Mouse (Mus musculus) stomach, embryonic 16.5 days (tissue): ENCODE results near the gene Tnni1. TPM values are rescaled to one million over a fixed set of nuclear protein-coding genes. Genes with fewer than 3 reads are reported as not detected.
A peak's percentile ranks its signal among the peaks of the same experiment; 100 is the strongest.

Experiments used
- ATAC-seq: fragments of 200-750 bp; cut with Nextera tagmentation; 2 replicates; pipeline ENCODE4 v1.8.0; 2017; ENCODE audit warnings: moderate number of reproducible peaks, moderate TSS enrichment; ENCODE audit not compliant: insufficient read depth, low FRiP score
- H3K27ac ChIP-seq: fragments of 300-500 bp; sonication (generic); 2 replicates; pipeline ENCODE4 v1.5.1; 2014; ENCODE audit warnings: low read length
- H3K27me3 ChIP-seq: fragments of 300-500 bp; sonication (generic); 2 replicates; pipeline ENCODE4 v1.6.1; 2014; ENCODE audit warnings: low read length, control low read depth, mixed read lengths; ENCODE audit not compliant: control insufficient read depth, insufficient read depth
- H3K36me3 ChIP-seq: fragments of 300-500 bp; sonication (generic); 2 replicates; pipeline ENCODE4 v1.6.1; 2014; ENCODE audit warnings: low read length; ENCODE audit not compliant: control insufficient read depth, insufficient read depth
- H3K4me1 ChIP-seq: fragments of 300-500 bp; sonication (generic); 2 replicates; pipeline ENCODE4 v1.6.1; 2014; ENCODE audit warnings: low read length, control low read depth, mixed read lengths; ENCODE audit not compliant: control insufficient read depth, insufficient read depth
- H3K4me2 ChIP-seq: fragments of 300-500 bp; sonication (generic); 2 replicates; pipeline ENCODE4 v1.6.1; 2014; ENCODE audit warnings: low read depth, low read length, mixed read lengths
- H3K4me3 ChIP-seq: fragments of 300-500 bp; sonication (generic); replicated peaks from 2 replicates; pipeline ENCODE4 v1.5.1; 2014; ENCODE audit warnings: mild to moderate bottlenecking, low read length
- H3K9ac ChIP-seq: fragments of 300-500 bp; sonication (generic); 2 replicates; pipeline ENCODE4 v1.6.1; 2014; ENCODE audit warnings: low read length
- H3K9me3 ChIP-seq: fragments of 300-500 bp; sonication (generic); replicated peaks from 2 replicates; pipeline ENCODE4 v1.6.1; 2016; ENCODE audit warnings: low read length, control low read depth; ENCODE audit not compliant: control insufficient read depth
- WGBS: fragments of 180-500 bp; shearing (Covaris S2); extraction: QIAGEN DNeasy Blood & Tissue Kit; methylation state at CpG from one replicate; pipeline ENCODE4 v1.1.7; 2014; 5-methylcytosine and 5-hydroxymethylcytosine counted together
- polyA plus RNA-seq: library from polyadenylated mRNA; unstranded; fragments of >200 nt; fragmentation: Nextera tagmentation; extraction: Ambion mirVana; gene quantifications from 2 replicates; pipeline ENCODE4 v1.2.1, GENCODE M21; 2015

Tnni1 gene
- polyA plus RNA-seq, 1 experiment from 2014 or later = 84.9 TPM

DNA sequence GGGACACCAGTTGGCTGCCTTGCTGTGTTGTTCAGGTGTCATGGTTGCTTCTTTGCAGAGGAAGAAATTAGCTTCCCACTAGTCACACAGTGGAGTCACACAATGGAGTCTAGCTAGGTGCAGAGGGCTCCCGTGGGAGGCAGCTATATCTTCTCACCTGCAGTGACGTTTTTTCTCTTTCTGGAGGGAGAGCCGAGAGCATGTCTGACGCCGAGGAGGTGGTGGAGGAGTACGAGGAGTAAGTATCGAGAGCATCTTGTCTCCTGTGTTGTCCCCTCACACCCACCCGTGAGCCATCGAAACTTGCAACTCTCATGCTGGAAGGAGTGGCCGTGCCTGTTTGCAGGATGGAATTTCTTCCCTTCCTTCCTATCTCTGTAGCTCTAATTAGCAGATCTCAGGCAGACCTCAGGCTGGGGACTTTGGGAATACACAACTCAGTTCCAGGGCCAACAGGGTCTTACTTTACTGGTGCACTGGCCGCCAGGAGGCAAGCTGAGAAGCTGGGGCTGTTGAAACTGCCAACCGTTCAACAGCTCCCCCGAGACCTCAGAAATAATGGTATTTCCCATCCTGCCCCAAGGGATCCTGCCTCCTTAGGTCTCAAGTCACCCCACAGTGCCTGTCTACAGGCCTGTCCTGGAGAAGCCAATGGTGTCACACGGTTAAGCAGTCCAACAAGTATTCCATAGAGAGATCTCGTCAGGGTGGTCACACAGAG, 61.6 kb downstream of the Tnni1 start:
- Histone ChIP-seq H3K4me3 (no peak overlapping the region), H3K4me1 (peaks cover 5% of the 10 kb centered on the region; the same call in 1 of the 2 replicates), H3K9ac (no peak overlapping the region), H3K4me2 (no peak overlapping the region), H3K9me3 (no peaks in the 10 kb centered on the region), H3K27ac (no peak overlapping the region), H3K36me3 (no peaks in the 10 kb centered on the region), H3K27me3 (no peaks in the 10 kb centered on the region)
- ATAC-seq = no peak
- WGBS = 65% methylated on average over 15 of the region's 15 CpGs

DNA sequence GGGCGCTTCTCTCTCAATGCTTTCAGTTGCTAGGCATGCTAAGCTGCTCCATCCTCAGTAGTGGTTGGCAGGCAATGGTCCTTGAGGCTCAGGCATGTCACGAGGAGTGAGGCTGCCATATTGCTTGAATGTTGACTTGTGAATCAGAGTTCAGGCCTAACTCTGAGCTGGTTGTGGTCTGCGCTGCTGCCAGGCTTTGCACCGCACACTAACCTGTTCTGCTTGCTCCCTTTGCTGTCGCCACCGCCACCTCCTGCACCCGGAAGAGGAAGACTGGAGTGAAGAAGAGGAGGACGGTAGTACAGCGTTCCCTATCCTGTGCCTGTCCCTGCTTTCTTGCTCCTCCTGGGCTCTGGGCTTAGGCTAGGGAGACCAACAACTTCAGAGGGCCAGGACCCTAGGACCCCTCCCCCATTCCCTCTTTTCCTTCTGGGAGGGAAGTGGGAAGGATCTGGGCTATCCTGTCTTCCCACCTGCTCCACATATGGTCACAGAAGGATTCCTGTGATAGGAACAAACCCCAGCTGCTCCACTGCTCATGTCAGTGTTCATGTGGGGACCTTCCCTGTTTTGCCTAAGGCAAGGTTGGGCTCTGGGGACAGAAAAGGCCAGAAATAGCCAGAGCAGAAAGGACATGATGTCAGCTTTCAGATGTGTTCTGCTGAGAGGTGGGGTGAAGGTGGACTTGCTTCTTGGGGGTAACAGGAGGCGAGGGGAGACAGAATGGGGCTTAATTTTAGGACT, 64.5 kb downstream of the Tnni1 start:
- Histone ChIP-seq H3K4me1 (no peaks in the 10 kb centered on the region), H3K9ac (no peak overlapping the region), H3K27me3 (no peaks in the 10 kb centered on the region), H3K4me3 (no peak overlapping the region), H3K9me3 (no peaks in the 10 kb centered on the region), H3K4me2 (no peak overlapping the region), H3K27ac (no peak overlapping the region), H3K36me3 (no peaks in the 10 kb centered on the region)
- ATAC-seq = no peak
- WGBS = 89% methylated on average over 10 of the region's 10 CpGs

DNA sequence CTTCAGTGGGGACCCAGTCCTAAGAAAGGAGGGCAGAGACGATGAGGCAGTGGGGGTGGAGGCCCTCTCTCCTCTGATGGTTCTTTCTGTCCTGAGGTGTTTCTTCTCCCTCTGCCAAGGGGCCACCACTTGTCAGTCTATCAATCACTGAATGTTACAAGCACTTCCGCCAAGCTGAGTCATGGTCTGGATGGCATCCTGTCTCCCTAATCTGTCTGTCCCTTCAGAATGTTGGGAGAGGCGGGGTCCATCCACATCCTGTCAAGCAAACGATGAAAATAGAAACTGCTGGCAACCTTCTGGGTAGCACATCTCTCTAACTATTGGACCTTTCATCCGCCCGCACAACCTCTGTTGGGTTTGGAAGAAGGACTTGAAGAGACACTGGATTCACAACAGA, 65.2 kb downstream of the Tnni1 start:
- no peaks in the 10 kb centered on the region for H3K4me1 ChIP-seq
- 63% methylated on average over 6 of the region's 6 CpGs for WGBS
- H3K9me3 ChIP-seq = no peaks in the 10 kb centered on the region
- no peak for ATAC-seq
- H3K27ac ChIP-seq = no peak overlapping the region
- no peak overlapping the region for H3K4me3 ChIP-seq
- no peak overlapping the region for H3K9ac ChIP-seq
- no peak overlapping the region for H3K4me2 ChIP-seq
- no peaks in the 10 kb centered on the region for H3K36me3 ChIP-seq
- H3K27me3 ChIP-seq = no peaks in the 10 kb centered on the region

DNA sequence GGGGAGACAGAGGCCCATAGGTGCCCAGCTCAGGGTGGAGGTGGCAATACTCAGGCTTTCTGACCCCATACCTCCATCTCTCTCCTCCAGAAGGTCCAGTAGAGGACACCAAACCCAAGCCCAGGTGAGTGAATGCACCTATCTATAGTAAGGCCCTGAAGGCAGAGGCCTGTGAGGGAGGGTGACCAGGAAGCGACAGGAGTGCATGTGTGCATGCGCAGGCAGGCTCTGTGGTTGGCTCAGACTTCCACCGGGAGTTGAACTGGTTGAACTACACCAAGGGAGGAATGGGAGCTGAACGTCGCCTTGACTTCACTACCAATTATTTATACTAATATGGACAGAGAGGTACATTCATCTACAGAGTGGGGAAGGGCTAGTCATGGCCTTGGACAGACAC, 67.4 kb downstream of the Tnni1 start:
- 78% methylated on average over 5 of the region's 5 CpGs for WGBS
- Histone ChIP-seq H3K4me3 (no peak overlapping the region), H3K9me3 (no peaks in the 10 kb centered on the region), H3K4me1 (0 out of 2 replicates have a peak, but pooled peaks cover 3% of the 10 kb centered on the region), H3K27ac (no peak overlapping the region), H3K4me2 (no peak overlapping the region), H3K36me3 (no peaks in the 10 kb centered on the region), H3K9ac (no peak overlapping the region), H3K27me3 (no peaks in the 10 kb centered on the region)
- no peak for ATAC-seq

DNA sequence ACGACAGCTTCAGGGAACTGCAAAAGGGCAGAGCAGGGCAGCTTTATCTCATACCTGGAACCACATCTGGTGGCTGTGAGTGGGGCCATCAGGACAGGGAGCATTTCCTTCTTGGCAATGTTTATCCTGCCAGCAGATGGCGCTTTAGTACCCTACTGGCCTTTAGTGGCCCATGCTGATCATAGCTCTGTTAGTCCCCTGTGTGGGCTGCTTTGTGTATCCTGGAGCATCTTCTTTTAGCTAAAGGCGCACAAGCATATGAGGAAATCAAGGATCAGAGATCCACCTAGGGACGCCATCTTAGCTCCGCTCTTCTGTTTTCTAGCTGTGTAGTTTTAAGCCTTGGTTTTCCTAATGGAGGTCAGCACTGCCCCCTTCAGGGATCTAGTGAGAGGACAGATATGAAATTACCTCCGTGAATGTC, 67.9 kb downstream of the Tnni1 start:
- Histone ChIP-seq H3K4me2 (no peak overlapping the region), H3K9ac (no peak overlapping the region), H3K36me3 (no peaks in the 10 kb centered on the region), H3K27ac (no peak overlapping the region), H3K4me1 (0 out of 2 replicates have a peak, but pooled peaks cover 7% of the 10 kb centered on the region), H3K9me3 (no peaks in the 10 kb centered on the region), H3K27me3 (no peaks in the 10 kb centered on the region), H3K4me3 (no peak overlapping the region)
- 29% methylated on average over 6 of the region's 6 CpGs for WGBS
- no peak for ATAC-seq

DNA sequence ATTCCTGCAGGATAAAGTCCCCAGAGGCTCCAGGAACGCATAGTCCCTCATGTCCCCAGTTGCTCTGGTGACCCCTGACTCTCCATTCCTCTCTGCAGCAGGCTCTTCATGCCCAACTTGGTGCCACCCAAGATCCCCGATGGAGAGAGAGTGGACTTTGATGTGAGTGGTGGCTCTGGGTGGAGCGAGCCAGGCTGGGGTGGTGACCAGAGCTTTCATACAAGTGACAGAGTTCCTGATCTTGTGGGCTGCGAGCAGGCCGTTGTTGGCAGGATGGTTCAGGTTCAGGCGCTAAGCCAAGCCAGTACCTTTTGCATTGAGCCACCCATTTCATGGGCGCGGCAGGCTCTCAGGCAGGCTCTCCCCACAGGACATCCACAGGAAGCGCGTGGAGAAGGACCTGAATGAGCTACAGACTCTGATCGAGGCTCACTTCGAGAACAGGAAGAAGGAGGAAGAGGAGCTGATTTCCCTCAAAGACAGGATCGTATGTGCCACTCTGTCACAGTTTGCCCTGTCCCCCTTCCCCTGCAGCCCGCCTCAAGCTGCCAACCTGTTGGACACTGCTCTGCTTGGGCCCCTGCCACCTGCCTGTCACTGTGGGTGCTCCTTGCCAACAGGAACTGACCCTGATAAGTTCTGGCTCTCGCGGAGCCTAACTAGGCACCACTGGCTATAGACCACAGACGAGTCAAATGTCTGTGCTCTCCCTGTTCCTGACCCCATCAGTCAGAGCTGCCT, 68.5 kb downstream of the Tnni1 start:
- Histone ChIP-seq H3K4me2 (no peak overlapping the region), H3K27me3 (no peaks in the 10 kb centered on the region), H3K27ac (no peak overlapping the region), H3K9ac (no peak overlapping the region), H3K4me1 (0 out of 2 replicates have a peak, but pooled peaks cover 8% of the 10 kb centered on the region), H3K9me3 (no peaks in the 10 kb centered on the region), H3K36me3 (no peaks in the 10 kb centered on the region), H3K4me3 (no peak overlapping the region)
- ATAC-seq = no peak
- WGBS = 77% methylated on average over 17 of the region's 17 CpGs

DNA sequence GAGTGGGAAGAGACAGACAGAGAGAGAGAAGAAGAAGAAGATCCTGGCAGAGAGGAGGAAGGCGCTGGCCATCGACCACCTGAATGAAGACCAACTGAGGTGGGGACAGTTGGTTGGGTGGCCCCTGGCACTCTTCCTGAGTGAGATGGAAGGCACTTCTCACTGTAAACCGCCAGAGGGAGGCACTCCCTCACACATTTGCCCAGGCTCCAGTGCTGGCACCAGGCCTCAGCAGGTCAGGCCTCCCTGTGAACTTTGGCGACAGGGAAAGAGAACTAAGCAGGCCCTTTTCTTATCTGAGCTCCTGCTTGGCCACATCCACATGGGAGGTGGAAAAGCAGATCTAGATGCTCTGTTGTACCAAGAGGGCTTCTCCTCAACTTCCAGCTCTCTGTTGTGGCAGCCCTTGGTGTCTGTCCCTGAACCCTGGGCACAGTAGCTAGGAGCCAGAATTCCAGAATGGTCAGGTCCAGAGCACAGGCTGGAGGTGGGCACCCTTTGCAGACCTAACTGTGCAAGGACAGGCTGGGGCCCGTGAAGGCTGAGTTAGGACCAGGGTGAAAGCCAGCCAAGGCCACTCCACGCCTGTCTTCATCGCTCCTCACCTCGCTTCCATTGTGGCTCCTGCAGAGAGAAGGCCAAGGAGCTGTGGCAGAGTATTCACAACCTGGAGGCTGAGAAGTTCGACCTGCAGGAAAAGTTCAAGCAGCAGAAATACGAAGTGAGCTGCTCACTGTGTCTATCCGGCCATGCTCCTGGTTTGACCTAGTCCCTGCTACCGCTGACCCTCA, 71.7 kb downstream of the Tnni1 start:
- H3K4me2 ChIP-seq = no peak overlapping the region
- ATAC-seq = peak; percentile 14; the same call in 1 of the 2 replicates
- no peaks in the 10 kb centered on the region for H3K9me3 ChIP-seq
- no peak overlapping the region for H3K27ac ChIP-seq
- 0 out of 2 replicates have a peak, but pooled peaks cover 8% of the 10 kb centered on the region for H3K4me1 ChIP-seq
- no peaks in the 10 kb centered on the region for H3K27me3 ChIP-seq
- H3K9ac ChIP-seq = no peak overlapping the region
- 65% methylated on average over 12 of the region's 12 CpGs for WGBS
- H3K36me3 ChIP-seq = no peaks in the 10 kb centered on the region
- H3K4me3 ChIP-seq = no peak overlapping the region

DNA sequence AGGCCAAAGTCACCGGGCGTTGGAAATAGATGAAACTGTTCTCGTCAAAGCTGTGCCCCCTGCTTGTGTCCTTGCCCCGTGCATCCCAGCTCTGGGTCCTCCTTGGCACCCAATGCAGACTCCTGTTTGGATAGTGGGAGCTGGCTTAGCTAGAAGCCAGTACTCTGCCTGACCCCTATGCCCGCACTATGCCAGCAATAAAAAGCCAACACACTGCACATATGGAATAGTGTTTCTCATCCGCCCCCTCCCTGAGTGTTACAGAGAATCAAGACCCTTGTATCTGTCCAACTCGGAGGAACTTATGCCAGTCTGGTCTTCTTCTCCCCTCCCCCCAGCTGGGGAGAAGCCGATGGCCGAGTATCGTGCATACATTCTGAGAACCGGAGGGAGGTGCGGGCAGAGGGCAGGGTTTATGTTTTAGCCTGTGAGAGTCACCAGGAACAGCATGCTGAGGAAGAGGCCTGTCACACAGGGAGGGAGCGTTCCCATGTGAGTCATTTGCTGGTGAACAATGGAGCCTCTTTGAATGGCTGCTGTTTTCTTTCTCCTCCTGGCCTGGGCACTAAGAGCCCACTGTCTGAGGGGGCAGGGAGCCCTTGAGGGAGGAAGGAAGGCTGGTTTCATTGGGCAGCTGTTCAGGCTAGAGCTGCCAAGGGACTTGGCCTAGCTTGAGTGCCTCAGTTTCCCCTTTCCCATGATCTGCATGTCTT, 73.0 kb downstream of the Tnni1 start:
- Histone ChIP-seq H3K4me2 (no peak overlapping the region), H3K4me3 (no peak overlapping the region), H3K4me1 (0 out of 2 replicates have a peak, but pooled peaks cover 12% of the 10 kb centered on the region), H3K36me3 (no peaks in the 10 kb centered on the region), H3K9me3 (no peaks in the 10 kb centered on the region), H3K27me3 (no peaks in the 10 kb centered on the region), H3K9ac (0 out of 2 replicates have a peak overlapping the region, but pooled peaks have one; percentile 1), H3K27ac (peak overlapping the region; percentile 68)
- ATAC-seq = peak; percentile 67
- WGBS = 50% methylated on average over 13 of the region's 13 CpGs
